Mouse (Mus musculus) heart, embryonic 14.5 days (tissue): ENCODE results near the gene Mctp2. TPM values are rescaled to one million over a fixed set of nuclear protein-coding genes. Genes with fewer than 3 reads are reported as not detected.

ENCODE experiments used
- ATAC-seq: fragments of 200-750 bp; cut with Nextera tagmentation; 2 replicates; pipeline ENCODE4 v1.8.0; 2017; ENCODE audit warnings: low read depth, moderate TSS enrichment; ENCODE audit not compliant: insufficient number of reproducible peaks, insufficient read depth, low FRiP score
- H3K27ac ChIP-seq, 2 experiments: fragments of 200-500 bp in 1 of 2; fragments of 300-500 bp in 1 of 2; sonication (generic) in 1 of 2; replicated peaks in 1 of 2; 2 replicates each; pipeline ENCODE4 v1.5.1; 2012 to 2014; ENCODE audit warnings: low read depth in 2 of 2, low read length in 2 of 2, control low read depth in 1 of 2, mild to moderate bottlenecking in 1 of 2, mixed read lengths in 1 of 2; ENCODE audit not compliant: control insufficient read depth in 1 of 2, insufficient read depth in 1 of 2
- H3K27me3 ChIP-seq: fragments of 300-500 bp; sonication (generic); 2 replicates; pipeline ENCODE4 v1.6.1; 2014; ENCODE audit warnings: mild to moderate bottlenecking, low read length, control low read depth; ENCODE audit not compliant: control insufficient read depth, insufficient read depth
- H3K36me3 ChIP-seq: fragments of 300-500 bp; sonication (generic); 2 replicates; pipeline ENCODE4 v1.6.1; 2014; ENCODE audit warnings: mild to moderate bottlenecking, control low read depth, low read length, mixed read lengths; ENCODE audit not compliant: control insufficient read depth, insufficient read depth
- H3K4me1 ChIP-seq, 2 experiments: fragments of 200-500 bp in 1 of 2; fragments of 300-500 bp in 1 of 2; sonication (generic) in 1 of 2; 2 replicates each; pipeline ENCODE4 v1.6.1; 2012 to 2014; ENCODE audit warnings: low read length in 2 of 2, control low read depth in 1 of 2, mixed read lengths in 1 of 2; ENCODE audit not compliant: control insufficient read depth in 2 of 2, insufficient read depth in 2 of 2
- H3K4me2 ChIP-seq: fragments of 300-500 bp; sonication (generic); 2 replicates; pipeline ENCODE4 v1.6.1; 2014; ENCODE audit warnings: mild to moderate bottlenecking, low read length
- H3K4me3 ChIP-seq, 2 experiments: fragments of 200-500 bp in 1 of 2; fragments of 300-500 bp in 1 of 2; sonication (generic) in 1 of 2; 2 replicates each; pipeline ENCODE4 v1.5.1; 2012 to 2014; ENCODE audit warnings: low read length in 2 of 2, mild to moderate bottlenecking in 2 of 2, control low read depth in 1 of 2, low read depth in 1 of 2, moderate library complexity in 1 of 2; ENCODE audit not compliant: control insufficient read depth in 1 of 2, insufficient read depth in 1 of 2
- H3K9ac ChIP-seq: fragments of 300-500 bp; sonication (generic); 2 replicates; pipeline ENCODE4 v1.6.1; 2014; ENCODE audit warnings: mild to moderate bottlenecking, low read length
- H3K9me3 ChIP-seq: fragments of 300-500 bp; sonication (generic); 2 replicates; pipeline ENCODE4 v1.6.1; 2016; ENCODE audit warnings: low read length, control low read depth; ENCODE audit not compliant: control insufficient read depth
- WGBS: fragments of 180-500 bp; shearing (Covaris S2); extraction: QIAGEN DNeasy Blood & Tissue Kit; methylation state at CpG from one replicate; pipeline ENCODE4 v1.1.7; 2014; 5-methylcytosine and 5-hydroxymethylcytosine counted together
- polyA plus RNA-seq: library from polyadenylated mRNA; unstranded; fragments of >200 nt; fragmentation: Nextera tagmentation; extraction: Ambion mirVana; gene quantifications from 2 replicates; pipeline ENCODE4 v1.2.1, GENCODE M21; 2014

Gene Mctp2
- polyA plus RNA-seq, 1 experiment from 2014 or later: 0.99 TPM

- ATAC-seq: no peak; the same call in 1 of the 2 replicates
- no peak overlapping the region for H3K27ac ChIP-seq
- no peak overlapping the region for H3K9ac ChIP-seq
- H3K4me1 ChIP-seq: no peaks in the 10 kb centered on the region
- H3K36me3 ChIP-seq: no peaks in the 10 kb centered on the region
- WGBS: 34% methylated on average over 4 of the region's 4 CpGs
- H3K4me2 ChIP-seq: no peak overlapping the region
- no peaks in the 10 kb centered on the region for H3K9me3 ChIP-seq
- H3K27me3 ChIP-seq: no peaks in the 10 kb centered on the region
- H3K4me3 ChIP-seq: no peak overlapping the region
Observed at GRCm38 (mm10) chr7:72238575-72238974, 67.8 kb downstream of the Mctp2 start.

GRCm38 (mm10) chr7:72234433-72234998 is 71.9 kb downstream of the Mctp2 start:
- no peak overlapping the region for H3K4me3 ChIP-seq
- H3K27ac ChIP-seq: no peak overlapping the region
- WGBS: 62% methylated on average over 6 of the region's 6 CpGs
- no peak overlapping the region for H3K9ac ChIP-seq
- H3K9me3 ChIP-seq: no peaks in the 10 kb centered on the region
- H3K27me3 ChIP-seq: no peaks in the 10 kb centered on the region
- no peaks in the 10 kb centered on the region for H3K4me1 ChIP-seq
- H3K36me3 ChIP-seq: no peaks in the 10 kb centered on the region
- ATAC-seq: no peak
- no peak overlapping the region for H3K4me2 ChIP-seq

- 50% methylated on average over 7 of the region's 7 CpGs for WGBS
- no peaks in the 10 kb centered on the region for H3K4me1 ChIP-seq
- no peak overlapping the region for H3K4me3 ChIP-seq
- H3K36me3 ChIP-seq: no peaks in the 10 kb centered on the region
- no peak overlapping the region for H3K4me2 ChIP-seq
- H3K27ac ChIP-seq: no peak overlapping the region
- H3K9me3 ChIP-seq: no peaks in the 10 kb centered on the region
- H3K9ac ChIP-seq: no peak overlapping the region
- no peaks in the 10 kb centered on the region for H3K27me3 ChIP-seq
- ATAC-seq: no peak
Observed at GRCm38 (mm10) chr7:72231182-72231877, 75.1 kb downstream of the Mctp2 start.

GRCm38 (mm10) chr7:72229925-72230324 is 76.5 kb downstream of the Mctp2 start:
- no peaks in the 10 kb centered on the region for H3K9me3 ChIP-seq
- no peak overlapping the region for H3K4me3 ChIP-seq
- 61% methylated on average over 7 of the region's 7 CpGs for WGBS
- no peak overlapping the region for H3K27ac ChIP-seq
- H3K4me2 ChIP-seq: no peak overlapping the region
- H3K36me3 ChIP-seq: no peaks in the 10 kb centered on the region
- H3K4me1 ChIP-seq: no peaks in the 10 kb centered on the region
- H3K9ac ChIP-seq: no peak overlapping the region
- H3K27me3 ChIP-seq: no peaks in the 10 kb centered on the region
- ATAC-seq: no peak

GRCm38 (mm10) chr7:72223558-72223957 is 82.8 kb downstream of the Mctp2 start:
- no peaks in the 10 kb centered on the region for H3K9me3 ChIP-seq
- 74% methylated on average over 5 of the region's 5 CpGs for WGBS
- H3K27me3 ChIP-seq: no peaks in the 10 kb centered on the region
- H3K4me2 ChIP-seq: no peak overlapping the region
- H3K4me1 ChIP-seq: no peaks in the 10 kb centered on the region
- no peak overlapping the region for H3K4me3 ChIP-seq
- no peak overlapping the region for H3K27ac ChIP-seq
- no peak for ATAC-seq
- no peaks in the 10 kb centered on the region for H3K36me3 ChIP-seq
- no peak overlapping the region for H3K9ac ChIP-seq

GRCm38 (mm10) chr7:72222532-72222931 is 83.9 kb downstream of the Mctp2 start:
- no peak overlapping the region for H3K9ac ChIP-seq
- no peak overlapping the region for H3K27ac ChIP-seq
- WGBS: 67% methylated on average over 8 of the region's 8 CpGs
- H3K4me1 ChIP-seq: no peaks in the 10 kb centered on the region
- no peaks in the 10 kb centered on the region for H3K9me3 ChIP-seq
- H3K36me3 ChIP-seq: no peaks in the 10 kb centered on the region
- H3K27me3 ChIP-seq: no peaks in the 10 kb centered on the region
- no peak overlapping the region for H3K4me3 ChIP-seq
- H3K4me2 ChIP-seq: no peak overlapping the region
- no peak for ATAC-seq

GRCm38 (mm10) chr7:72218048-72218447 is 88.4 kb downstream of the Mctp2 start:
- H3K4me2 ChIP-seq: no peak overlapping the region

More at GRCm38 (mm10) chr7:72218048-72218447, 88.4 kb downstream of the Mctp2 start:
- Histone ChIP-seq H3K9me3 (no peaks in the 10 kb centered on the region), H3K9ac (no peak overlapping the region), H3K27ac (no peak overlapping the region), H3K4me3 (no peak overlapping the region), H3K4me1 (no peaks in the 10 kb centered on the region), H3K36me3 (no peaks in the 10 kb centered on the region), H3K27me3 (no peaks in the 10 kb centered on the region)
- WGBS: 47% methylated on average over 7 of the region's 7 CpGs
- no peak for ATAC-seq
